Mouse (Mus musculus): ENCODE results near the gene Alg2. TPM values are rescaled to one million over a fixed set of nuclear protein-coding genes. Genes with fewer than 3 reads are reported as not detected.

The Alg2 gene
- 52.7 and 66.2 TPM in 2 replicates for polyA plus RNA-seq (2021; fragmentation: Nextera tagmentation)
- long read RNA-seq, experiment 1, transcript Alg2-201 (2 exons, 3,021 nt), result major isoform, 511 of 552 reads
- long read RNA-seq, experiment 1, transcript Alg2-203 (2 exons, 531 nt), result minor isoform, 11 of 552 reads
- long read RNA-seq, experiment 1, partial matches to known transcripts, result 0 of 552 reads
- long read RNA-seq, experiment 1, other reads (novel, unspliced or antisense), result 30 of 552 reads
- long read RNA-seq, experiment 2, transcript Alg2-201 (2 exons, 3,021 nt), result major isoform, 61 of 87 reads
- long read RNA-seq, experiment 2, partial matches to known transcripts, result 2 of 87 reads
- long read RNA-seq, experiment 2, other reads (novel, unspliced or antisense), result 22 of 87 reads

GRCm38 (mm10) chr4:47473968-47474729 is at the start of gene Alg2, which contains the start of gene Sec61b:
Gene Alg2, minus strand, starts transcription at chr4:47474333.
Gene Sec61b, plus strand, starts transcription at chr4:47474658.

Other genes starting within 250 kb of the Alg2 start
- 4.4 and 4.8 TPM in 2 replicates for gene Tgfbr1, start 121.1 kb downstream of the Alg2 start, polyA plus RNA-seq (2021; fragmentation: Nextera tagmentation)
- gene Sec61b, start 325 bp upstream of the Alg2 start, polyA plus RNA-seq (2021; fragmentation: Nextera tagmentation), result 234 and 261 TPM in 2 replicates

All from left cerebral cortex, adult 6 months (tissue).